Mouse (Mus musculus) stomach, embryonic 16.5 days (tissue): Measurements from ENCODE around the gene Bnc1. TPM values are rescaled to one million over a fixed set of nuclear protein-coding genes. Genes with fewer than 3 reads are reported as not detected.

ENCODE experiments used
- ATAC-seq: fragments of 200-750 bp; cut with Nextera tagmentation; 2 replicates; pipeline ENCODE4 v1.8.0; 2017; ENCODE audit warnings: moderate number of reproducible peaks, moderate TSS enrichment; ENCODE audit not compliant: insufficient read depth, low FRiP score
- H3K27ac ChIP-seq: fragments of 300-500 bp; sonication (generic); 2 replicates; pipeline ENCODE4 v1.5.1; 2014; ENCODE audit warnings: low read length
- H3K27me3 ChIP-seq: fragments of 300-500 bp; sonication (generic); 2 replicates; pipeline ENCODE4 v1.6.1; 2014; ENCODE audit warnings: low read length, control low read depth, mixed read lengths; ENCODE audit not compliant: control insufficient read depth, insufficient read depth
- H3K36me3 ChIP-seq: fragments of 300-500 bp; sonication (generic); 2 replicates; pipeline ENCODE4 v1.6.1; 2014; ENCODE audit warnings: low read length; ENCODE audit not compliant: control insufficient read depth, insufficient read depth
- H3K4me1 ChIP-seq: fragments of 300-500 bp; sonication (generic); 2 replicates; pipeline ENCODE4 v1.6.1; 2014; ENCODE audit warnings: low read length, control low read depth, mixed read lengths; ENCODE audit not compliant: control insufficient read depth, insufficient read depth
- H3K4me2 ChIP-seq: fragments of 300-500 bp; sonication (generic); 2 replicates; pipeline ENCODE4 v1.6.1; 2014; ENCODE audit warnings: low read depth, low read length, mixed read lengths
- H3K4me3 ChIP-seq: fragments of 300-500 bp; sonication (generic); replicated peaks from 2 replicates; pipeline ENCODE4 v1.5.1; 2014; ENCODE audit warnings: mild to moderate bottlenecking, low read length
- H3K9ac ChIP-seq: fragments of 300-500 bp; sonication (generic); 2 replicates; pipeline ENCODE4 v1.6.1; 2014; ENCODE audit warnings: low read length
- H3K9me3 ChIP-seq: fragments of 300-500 bp; sonication (generic); replicated peaks from 2 replicates; pipeline ENCODE4 v1.6.1; 2016; ENCODE audit warnings: low read length, control low read depth; ENCODE audit not compliant: control insufficient read depth
- WGBS: fragments of 180-500 bp; shearing (Covaris S2); extraction: QIAGEN DNeasy Blood & Tissue Kit; methylation state at CpG from one replicate; pipeline ENCODE4 v1.1.7; 2014; 5-methylcytosine and 5-hydroxymethylcytosine counted together
- polyA plus RNA-seq: library from polyadenylated mRNA; unstranded; fragments of >200 nt; fragmentation: Nextera tagmentation; extraction: Ambion mirVana; gene quantifications from 2 replicates; pipeline ENCODE4 v1.2.1, GENCODE M21; 2015

The Bnc1 gene
- polyA plus RNA-seq, 1 experiment from 2014 or later: 3.2 TPM

DNA sequence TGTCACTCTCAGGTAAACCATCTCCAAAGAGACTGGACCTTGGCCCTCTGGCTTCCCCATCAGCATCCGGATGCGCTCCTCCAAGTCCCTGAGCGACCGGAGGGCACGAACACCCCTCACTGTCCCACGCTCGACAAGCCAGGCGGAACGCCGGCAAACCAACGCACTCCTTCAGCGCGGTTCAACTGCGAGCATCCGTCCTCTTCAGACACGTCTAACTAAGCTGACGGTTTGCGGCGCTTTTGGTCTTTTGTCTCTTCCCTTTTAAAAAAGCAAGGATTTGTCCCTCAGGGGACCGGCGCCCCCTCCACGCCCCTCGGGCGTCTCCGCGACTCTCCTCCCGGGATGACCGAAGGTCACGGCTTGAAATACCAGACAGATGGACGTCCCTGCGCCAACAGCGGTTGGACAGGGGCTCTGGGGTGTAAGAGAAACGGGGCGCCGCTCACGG is 456 bp downstream of the Bnc1 start:
- Histone ChIP-seq H3K4me3 (peak overlapping the region; percentile 59), H3K27ac (no peak overlapping the region), H3K4me1 (peaks cover 7% of the 10 kb centered on the region), H3K27me3 (peaks cover 55% of the 10 kb centered on the region), H3K9me3 (no peaks in the 10 kb centered on the region), H3K36me3 (no peaks in the 10 kb centered on the region), H3K9ac (peak overlapping the region; percentile 68), H3K4me2 (peak overlapping the region; percentile 98)
- 0 out of 2 replicates have a peak, but pooled peaks have one; percentile 22 for ATAC-seq
- WGBS: 2% methylated on average over 36 of the region's 36 CpGs

DNA sequence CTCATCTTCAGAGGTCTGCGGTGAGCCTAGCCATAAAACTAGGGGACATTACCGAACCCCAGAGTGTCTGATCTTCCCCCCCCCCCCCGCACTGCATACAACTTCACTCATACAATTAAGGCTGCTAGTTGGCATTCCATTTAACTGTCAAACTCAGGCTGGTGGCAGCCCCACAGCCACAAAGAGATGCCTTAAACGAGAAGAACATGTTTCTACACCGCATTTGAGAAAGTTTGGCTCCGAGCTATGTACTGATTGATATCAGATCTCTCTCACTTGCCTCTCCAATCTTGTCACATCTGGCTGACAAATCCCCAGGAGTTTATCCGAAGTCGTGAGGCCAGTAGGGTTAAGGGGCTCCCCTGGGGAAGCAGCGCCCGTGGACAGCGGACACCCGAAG is 976 bp downstream of the Bnc1 start:
- no peak overlapping the region for H3K27ac ChIP-seq
- no peak for ATAC-seq
- no peaks in the 10 kb centered on the region for H3K9me3 ChIP-seq
- H3K4me2 ChIP-seq: peak overlapping the region; percentile 98
- peak overlapping the region; percentile 59 for H3K4me3 ChIP-seq
- peak overlapping the region; percentile 68; the same call in 1 of the 2 replicates for H3K9ac ChIP-seq
- H3K4me1 ChIP-seq: peaks cover 7% of the 10 kb centered on the region
- 10% methylated on average over 12 of the region's 12 CpGs for WGBS
- peaks cover 54% of the 10 kb centered on the region for H3K27me3 ChIP-seq
- H3K36me3 ChIP-seq: no peaks in the 10 kb centered on the region

DNA sequence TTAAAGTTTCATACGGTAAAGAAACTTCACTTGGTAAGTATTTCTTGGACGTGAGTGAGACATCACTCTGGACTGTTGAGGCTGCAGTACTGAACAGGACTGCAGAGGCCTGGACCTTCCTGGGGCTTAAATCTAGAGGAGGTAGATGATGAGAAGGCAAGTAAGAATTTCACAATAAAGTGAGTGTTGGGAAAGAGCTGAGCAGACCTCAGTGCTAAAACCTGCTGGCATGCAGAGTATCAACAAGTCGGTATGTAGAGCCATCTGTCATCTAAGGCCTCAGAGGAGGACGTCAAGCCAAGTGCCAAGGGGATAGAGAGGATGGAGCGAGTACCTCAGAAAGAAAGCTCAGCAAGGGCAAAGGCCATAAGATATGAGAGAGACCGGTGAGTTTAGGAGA is 8.4 kb downstream of the Bnc1 start:
- H3K27me3 ChIP-seq: 0 out of 2 replicates have a peak, but pooled peaks cover 2% of the 10 kb centered on the region
- H3K36me3 ChIP-seq: no peaks in the 10 kb centered on the region
- no peak overlapping the region for H3K27ac ChIP-seq
- no peak overlapping the region for H3K9ac ChIP-seq
- no peaks in the 10 kb centered on the region for H3K9me3 ChIP-seq
- WGBS: 57% methylated on average over 6 of the region's 6 CpGs
- H3K4me1 ChIP-seq: no peaks in the 10 kb centered on the region
- no peak overlapping the region for H3K4me2 ChIP-seq
- no peak for ATAC-seq
- no peak overlapping the region for H3K4me3 ChIP-seq

DNA sequence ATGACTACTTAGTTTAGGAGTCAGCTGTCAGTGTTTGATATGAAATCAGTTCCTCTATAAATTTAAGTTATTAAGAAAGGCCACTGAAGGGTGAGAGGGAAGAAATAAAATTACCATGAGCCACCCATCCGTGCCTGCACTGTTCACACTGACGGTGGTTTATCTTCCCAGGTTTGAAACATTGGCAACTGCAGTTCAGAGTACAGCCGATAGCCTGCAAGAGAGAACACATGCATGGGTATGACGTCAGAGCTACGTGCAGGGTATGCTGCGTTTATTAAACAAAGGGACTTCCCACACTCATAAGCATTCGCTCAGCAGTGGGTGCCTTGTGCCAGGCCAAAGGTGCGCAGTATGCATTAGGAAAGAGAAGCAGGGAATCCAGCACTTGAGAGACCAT is 13.8 kb downstream of the Bnc1 start:
- no peaks in the 10 kb centered on the region for H3K36me3 ChIP-seq
- H3K9me3 ChIP-seq: no peaks in the 10 kb centered on the region
- 56% methylated on average over 8 of the region's 8 CpGs for WGBS
- no peak overlapping the region for H3K27ac ChIP-seq
- no peak overlapping the region for H3K4me3 ChIP-seq
- no peak for ATAC-seq
- no peaks in the 10 kb centered on the region for H3K4me1 ChIP-seq
- no peaks in the 10 kb centered on the region; the same call in 1 of the 2 replicates for H3K27me3 ChIP-seq
- H3K9ac ChIP-seq: no peak overlapping the region
- no peak overlapping the region for H3K4me2 ChIP-seq

GRCm38 (mm10) chr7:81974616-81975015 is 17.5 kb downstream of the Bnc1 start:
- WGBS: 83% methylated on average over 10 of the region's 10 CpGs
- no peak overlapping the region for H3K9ac ChIP-seq
- H3K4me2 ChIP-seq: no peak overlapping the region
- no peak overlapping the region for H3K27ac ChIP-seq
- no peaks in the 10 kb centered on the region for H3K36me3 ChIP-seq
- H3K9me3 ChIP-seq: no peaks in the 10 kb centered on the region
- H3K27me3 ChIP-seq: no peaks in the 10 kb centered on the region; the same call in 1 of the 2 replicates
- H3K4me1 ChIP-seq: no peaks in the 10 kb centered on the region
- H3K4me3 ChIP-seq: no peak overlapping the region
- no peak for ATAC-seq

- no peaks in the 10 kb centered on the region for H3K9me3 ChIP-seq
- no peaks in the 10 kb centered on the region; the same call in 1 of the 2 replicates for H3K27me3 ChIP-seq
- H3K9ac ChIP-seq: no peak overlapping the region
- no peaks in the 10 kb centered on the region for H3K36me3 ChIP-seq
- no peak overlapping the region for H3K4me3 ChIP-seq
- ATAC-seq: no peak
- no peak overlapping the region for H3K27ac ChIP-seq
- 91% methylated on average over 12 of the region's 12 CpGs for WGBS
- H3K4me2 ChIP-seq: no peak overlapping the region
- H3K4me1 ChIP-seq: no peaks in the 10 kb centered on the region
These were observed 18.2 kb downstream of the Bnc1 start for GRCm38 (mm10) chr7:81973939-81974338.

DNA sequence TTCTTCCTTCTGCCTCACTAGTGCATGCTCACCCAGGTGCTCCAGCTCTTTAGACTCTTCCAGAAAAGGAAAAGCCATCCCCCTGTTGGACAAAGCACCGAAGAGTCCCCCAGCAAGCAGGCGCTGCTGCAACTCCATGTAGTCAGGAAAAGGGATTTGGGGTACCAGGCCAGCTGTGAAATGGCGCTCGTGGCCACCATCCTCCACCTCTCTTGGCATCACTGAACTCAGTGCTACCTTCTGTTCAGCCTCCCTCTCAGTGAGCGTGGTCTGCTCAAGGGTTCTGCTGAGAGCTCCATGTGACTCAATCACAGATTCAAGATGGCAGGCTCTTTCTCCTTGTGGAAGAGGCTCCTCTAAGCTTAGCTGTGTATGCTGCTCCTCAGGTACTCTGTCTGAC is 18.8 kb downstream of the Bnc1 start:
- no peaks in the 10 kb centered on the region for H3K36me3 ChIP-seq
- H3K4me2 ChIP-seq: no peak overlapping the region
- no peaks in the 10 kb centered on the region for H3K9me3 ChIP-seq
- H3K9ac ChIP-seq: no peak overlapping the region
- H3K4me1 ChIP-seq: no peaks in the 10 kb centered on the region
- H3K27me3 ChIP-seq: no peaks in the 10 kb centered on the region; the same call in 1 of the 2 replicates
- H3K27ac ChIP-seq: no peak overlapping the region
- WGBS: 91% methylated on average over 5 of the region's 5 CpGs
- ATAC-seq: no peak
- H3K4me3 ChIP-seq: no peak overlapping the region

DNA sequence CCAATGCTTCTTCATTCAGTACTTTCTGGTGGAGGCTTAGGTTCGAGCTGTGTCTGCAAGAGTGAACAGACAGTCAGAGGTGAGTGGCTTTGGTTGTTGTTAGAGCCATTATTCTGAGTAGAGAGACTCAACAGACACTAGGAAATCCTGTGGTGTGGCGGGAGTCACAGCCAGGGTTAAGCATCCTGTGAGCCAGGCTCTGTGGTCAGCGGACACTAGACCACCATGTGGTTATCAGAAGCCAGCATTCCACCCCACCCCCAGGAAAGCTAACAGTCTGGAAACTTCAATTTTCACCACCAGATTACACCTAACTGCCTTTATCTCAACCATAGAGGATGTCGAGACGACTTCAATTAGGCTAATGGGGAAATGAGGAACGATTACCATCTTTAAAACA is 23.1 kb downstream of the Bnc1 start:
- H3K4me2 ChIP-seq: no peak overlapping the region
- no peaks in the 10 kb centered on the region for H3K4me1 ChIP-seq
- H3K4me3 ChIP-seq: no peak overlapping the region
- ATAC-seq: no peak
- H3K9me3 ChIP-seq: no peaks in the 10 kb centered on the region
- 67% methylated on average over 6 of the region's 6 CpGs for WGBS
- H3K9ac ChIP-seq: no peak overlapping the region
- H3K27ac ChIP-seq: no peak overlapping the region
- H3K36me3 ChIP-seq: no peaks in the 10 kb centered on the region
- no peaks in the 10 kb centered on the region for H3K27me3 ChIP-seq

GRCm38 (mm10) chr7:81968451-81968850 is 23.6 kb downstream of the Bnc1 start:
- Histone ChIP-seq H3K4me1 (no peaks in the 10 kb centered on the region), H3K4me3 (no peak overlapping the region), H3K9ac (no peak overlapping the region), H3K4me2 (no peak overlapping the region), H3K27ac (no peak overlapping the region), H3K27me3 (no peaks in the 10 kb centered on the region), H3K36me3 (no peaks in the 10 kb centered on the region), H3K9me3 (no peaks in the 10 kb centered on the region)
- 82% methylated on average over 4 of the region's 4 CpGs for WGBS
- no peak for ATAC-seq

GRCm38 (mm10) chr7:81966195-81966594 is 25.9 kb downstream of the Bnc1 start:
- WGBS: 84% methylated on average over 5 of the region's 5 CpGs
- Histone ChIP-seq H3K27ac (no peak overlapping the region), H3K9me3 (no peaks in the 10 kb centered on the region), H3K4me1 (no peaks in the 10 kb centered on the region), H3K4me2 (no peak overlapping the region), H3K27me3 (no peaks in the 10 kb centered on the region), H3K36me3 (no peaks in the 10 kb centered on the region), H3K9ac (no peak overlapping the region), H3K4me3 (no peak overlapping the region)
- no peak for ATAC-seq
